Mouse (Mus musculus) heart, adult 2 months (tissue): Measurements from ENCODE around the gene Abhd4. TPM values are rescaled to one million over a fixed set of nuclear protein-coding genes. Genes with fewer than 3 reads are reported as not detected.
A peak's percentile ranks its signal among the peaks of the same experiment; 100 is the strongest.

Experiments
- DNase-seq, 2 experiments: peaks; one replicate each; pipeline ENCODE4 v3.0.0; 2021
- H3K27ac ChIP-seq: fragments of 200-600 bp; 2 replicates; pipeline ENCODE4 v1.8.1; 2022
- H3K27me3 ChIP-seq: fragments of 200-500 bp; 2 replicates; pipeline ENCODE4 v1.6.1; 2012; ENCODE audit warnings: mild to moderate bottlenecking, low read length, inconsistent platforms, mixed read lengths; ENCODE audit not compliant: control insufficient read depth, insufficient read depth
- H3K36me3 ChIP-seq: fragments of 200-500 bp; 2 replicates; pipeline ENCODE4 v1.6.1; 2012; ENCODE audit warnings: low read length, inconsistent platforms; ENCODE audit not compliant: control insufficient read depth, insufficient read depth
- H3K4me1 ChIP-seq: fragments of 200-500 bp; 2 replicates; pipeline ENCODE4 v1.6.1; 2011; ENCODE audit warnings: low read length; ENCODE audit not compliant: control insufficient read depth, insufficient read depth
- H3K4me3 ChIP-seq: fragments of 200-600 bp; 2 replicates; pipeline ENCODE4 v1.8.1; 2022
- H3K79me2 ChIP-seq: fragments of 200-500 bp; replicated peaks from 2 replicates; pipeline ENCODE4 v1.6.1; 2012; ENCODE audit warnings: mild to moderate bottlenecking, inconsistent platforms, low read length, moderate library complexity, mixed read lengths; ENCODE audit not compliant: control insufficient read depth, insufficient read depth
- H3K9ac ChIP-seq: fragments of 200-500 bp; 2 replicates; pipeline ENCODE4 v1.6.1; 2012; ENCODE audit warnings: low read depth, mild to moderate bottlenecking, control low read depth, inconsistent platforms, low read length, mixed read lengths
- CTCF ChIP-seq: fragments of 200-600 bp; IDR thresholded peaks from 2 replicates; pipeline ENCODE4 v1.8.1; 2022; ENCODE audit warnings: antibody characterized with exemption, mild to moderate bottlenecking, moderate library complexity
- EP300 ChIP-seq: fragments of 200-500 bp; IDR thresholded peaks from 2 replicates; pipeline ENCODE4 v1.6.1; 2011; ENCODE audit warnings: low read depth, low read length, control low read depth; ENCODE audit not compliant: insufficient read depth
- POLR2A ChIP-seq: fragments of 200-500 bp; IDR thresholded peaks from 2 replicates; pipeline ENCODE4 v1.6.1; 2011; ENCODE audit warnings: mild to moderate bottlenecking, low read depth, low read length, control low read depth; ENCODE audit not compliant: insufficient read depth
- WGBS: fragments of 180-500 bp; shearing (Covaris S2); methylation state at CpG from one replicate; pipeline ENCODE4 v1.1.7; 2018; 5-methylcytosine and 5-hydroxymethylcytosine counted together
- intact Hi-C: fragments of 180-260 bp; cut with DNase I; formaldehyde crosslinking; loops from one replicate; pipeline ENCODE4 v1.15.1; 2025
- polyA plus RNA-seq: library from polyadenylated mRNA; depleted of rRNA; stranded (reverse); fragments of >200 nt; gene quantifications from 2 replicates; pipeline ENCODE4 v1.2.3, GENCODE M21; 2012
- total RNA-seq, 2 experiments: library from RNA; stranded (reverse); gene quantifications; 2 replicates each; pipeline ENCODE4 v1.2.3; 2021

Gene Abhd4
- total and polyA plus RNA-seq, 3 experiments: 39.2 to 50.2 (median 41.8) TPM

GRCm38 (mm10) chr14:54232811-54233558 lies 21.0 kb upstream of the Abhd4 start:
- H3K9ac ChIP-seq: no peak overlapping the region
- peak overlapping the region; percentile 8 for H3K27ac ChIP-seq
- TF ChIP-seq EP300 (peak; percentile 73; the same call in 1 of the 2 replicates), CTCF (no peak), POLR2A (no peak)
- H3K4me1 ChIP-seq: peaks cover 6% of the 10 kb centered on the region
- H3K4me3 ChIP-seq: no peak overlapping the region; the same call in 1 of the 2 replicates
- intact Hi-C loops: no loop called here
- no peaks in the 10 kb centered on the region for H3K27me3 ChIP-seq
- no peaks in the 10 kb centered on the region for H3K79me2 ChIP-seq
- DNase-seq: peak; percentile 48 to 73
- WGBS: 19% methylated on average over 9 of the region's 9 CpGs
- H3K36me3 ChIP-seq: no peaks in the 10 kb centered on the region

DNA sequence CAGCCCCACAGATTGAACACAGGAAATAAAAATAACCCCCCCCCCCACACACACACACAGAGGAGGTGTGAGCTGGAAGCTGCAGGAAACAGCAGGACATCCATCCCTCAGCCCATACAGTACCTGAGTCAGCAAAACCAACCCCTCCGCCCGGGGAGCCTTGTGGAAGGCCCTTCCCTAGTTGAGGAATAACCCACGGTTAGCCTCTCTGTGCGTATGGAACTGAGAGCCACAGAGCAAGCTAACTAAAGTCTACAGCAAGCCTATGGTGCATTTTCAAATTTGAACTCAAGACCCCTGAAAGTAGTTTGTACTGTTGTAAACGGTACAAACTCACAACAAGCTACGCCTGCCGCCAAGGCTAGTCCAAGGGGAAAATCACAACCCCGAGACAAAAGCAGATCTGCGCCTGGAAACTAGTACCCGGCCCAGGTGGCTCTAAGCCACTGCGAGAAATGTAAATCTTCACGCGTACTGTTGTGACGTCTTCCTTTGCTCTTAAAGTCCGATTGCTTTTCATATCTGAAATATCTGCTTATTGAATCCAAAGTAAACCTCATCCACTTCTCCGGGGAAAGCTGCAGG lies 20.3 kb upstream of the Abhd4 start:
- intact Hi-C loops: no loop called here
- WGBS: 46% methylated on average over 16 of the region's 16 CpGs
- H3K27me3 ChIP-seq: no peaks in the 10 kb centered on the region
- peaks cover 5% of the 10 kb centered on the region for H3K4me1 ChIP-seq
- H3K9ac ChIP-seq: no peak overlapping the region
- peak overlapping the region; percentile 47 for H3K27ac ChIP-seq
- DNase-seq: peak in 1 of 2 experiments; percentile 32
- TF ChIP-seq EP300: no peak; the same call in 1 of the 2 replicates
- TF ChIP-seq POLR2A: no peak
- no peak for TF ChIP-seq CTCF
- H3K79me2 ChIP-seq: no peaks in the 10 kb centered on the region
- peak overlapping the region; percentile 21; the same call in 1 of the 2 replicates for H3K4me3 ChIP-seq
- no peaks in the 10 kb centered on the region for H3K36me3 ChIP-seq

GRCm38 (mm10) chr14:54234231-54235040 lies 19.6 kb upstream of the Abhd4 start:
- intact Hi-C loops: loop anchor here (5.0 kb wide), 2 partner anchors 93 to 113 kb away; no protein-coding TSS in a partner anchor
- no peak for DNase-seq
- Histone ChIP-seq H3K9ac (no peak overlapping the region), H3K4me3 (no peak overlapping the region), H3K4me1 (peaks cover 5% of the 10 kb centered on the region), H3K79me2 (no peaks in the 10 kb centered on the region), H3K27me3 (no peaks in the 10 kb centered on the region), H3K27ac (peak overlapping the region; percentile 7; the same call in 1 of the 2 replicates), H3K36me3 (no peaks in the 10 kb centered on the region)
- no peak for TF ChIP-seq EP300
- TF ChIP-seq POLR2A: no peak
- TF ChIP-seq CTCF: no peak
- 67% methylated on average over 20 of the region's 20 CpGs for WGBS

- no peak overlapping the region for H3K27ac ChIP-seq
- TF ChIP-seq EP300 (no peak), CTCF (no peak), POLR2A (no peak)
- H3K36me3 ChIP-seq: no peaks in the 10 kb centered on the region; the same call in 1 of the 2 replicates
- DNase-seq: no peak
- no peaks in the 10 kb centered on the region for H3K79me2 ChIP-seq
- H3K9ac ChIP-seq: no peak overlapping the region
- 73% methylated on average over 5 of the region's 5 CpGs for WGBS
- intact Hi-C loops: loop anchor here (5.0 kb wide), 2 partner anchors 91 to 111 kb away; no protein-coding TSS in a partner anchor
- H3K4me1 ChIP-seq: peaks cover 5% of the 10 kb centered on the region
- no peak overlapping the region for H3K4me3 ChIP-seq
- no peaks in the 10 kb centered on the region for H3K27me3 ChIP-seq
Observed at GRCm38 (mm10) chr14:54235825-54236540, 18.0 kb upstream of the Abhd4 start.

DNA sequence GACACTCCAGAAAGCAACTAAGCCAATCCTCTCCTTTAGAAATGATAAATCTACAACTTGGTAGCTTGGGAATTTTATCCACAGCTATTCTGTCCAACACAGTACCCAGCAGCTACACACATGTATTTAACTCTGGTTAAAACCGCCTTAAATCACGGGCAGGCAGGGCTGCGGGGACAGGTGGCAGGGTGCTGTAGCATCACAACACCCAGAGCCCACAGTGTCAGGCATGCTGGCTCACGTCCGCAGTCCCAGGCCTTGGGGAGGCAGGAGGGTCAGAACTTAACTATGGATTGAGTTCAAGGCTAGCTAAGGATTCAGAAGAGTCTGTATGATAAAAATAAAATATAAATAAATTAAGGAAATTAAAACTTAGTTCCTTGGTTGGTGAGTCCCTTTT lies 17.1 kb upstream of the Abhd4 start:
- H3K4me3 ChIP-seq: no peak overlapping the region
- no peaks in the 10 kb centered on the region; the same call in 1 of the 2 replicates for H3K36me3 ChIP-seq
- 91% methylated on average over 5 of the region's 5 CpGs for WGBS
- H3K27ac ChIP-seq: no peak overlapping the region
- no peak for DNase-seq
- TF ChIP-seq CTCF: no peak
- TF ChIP-seq EP300: no peak
- TF ChIP-seq POLR2A: no peak
- H3K9ac ChIP-seq: no peak overlapping the region
- no peaks in the 10 kb centered on the region for H3K79me2 ChIP-seq
- intact Hi-C loops: loop anchor here (5.0 kb wide), 2 partner anchors 90 to 110 kb away; no protein-coding TSS in a partner anchor
- no peaks in the 10 kb centered on the region for H3K27me3 ChIP-seq
- peaks cover 5% of the 10 kb centered on the region for H3K4me1 ChIP-seq
